Mouse (Mus musculus): ENCODE measurements around the gene Gm20695. TPM values are rescaled to one million over a fixed set of nuclear protein-coding genes. Genes with fewer than 3 reads are reported as not detected.

Gene Gm20695
- polyA plus RNA-seq, 1 experiment from 2014 or later: 3.9 TPM

- H3K27me3 ChIP-seq (ENCODE audit: insufficient read depth, low read length): no peaks in the 10 kb centered on the region
- no peak for ATAC-seq
- TF ChIP-seq EP300 (IDR thresholded peaks at IDR 0.05; ENCODE audit: low read depth): no peak
- no peak for TF ChIP-seq CTCF (IDR thresholded peaks at IDR 0.05; ENCODE audit: low read depth)
- H3K4me1 ChIP-seq (ENCODE audit: insufficient read depth): no peaks in the 10 kb centered on the region
- H3K9me3 ChIP-seq (ENCODE audit: low read length): no peaks in the 10 kb centered on the region
- no peak overlapping the region for H3K27ac ChIP-seq (ENCODE audit: low read depth)
- H3K36me3 ChIP-seq (replicated peaks; ENCODE audit: insufficient read depth, low read length): no peaks in the 10 kb centered on the region
- WGBS (ENCODE audit: insufficient replicate concordance): 71% methylated on average over 10 of the region's 10 CpGs
- H3K4me2 ChIP-seq (ENCODE audit: low read depth, low read length): no peak overlapping the region
- no peak overlapping the region for H3K4me3 ChIP-seq (ENCODE audit: low read depth, low read length)
- DNase-seq: no peak
- H3K9ac ChIP-seq (replicated peaks): no peak overlapping the region
Measured at GRCm38 (mm10) chr16:3964990-3965389, 80.5 kb downstream of the Gm20695 start.

- H3K4me3 ChIP-seq (ENCODE audit: low read depth, low read length): no peak overlapping the region
- DNase-seq (no peak), ATAC-seq (peak; percentile 59)
- no peak for TF ChIP-seq CTCF (IDR thresholded peaks at IDR 0.05; ENCODE audit: low read depth)
- H3K9me3 ChIP-seq (ENCODE audit: low read length): no peaks in the 10 kb centered on the region
- no peak overlapping the region for H3K4me2 ChIP-seq (ENCODE audit: low read depth, low read length)
- H3K9ac ChIP-seq (replicated peaks): no peak overlapping the region
- no peaks in the 10 kb centered on the region for H3K4me1 ChIP-seq (ENCODE audit: insufficient read depth)
- no peaks in the 10 kb centered on the region for H3K27me3 ChIP-seq (ENCODE audit: insufficient read depth, low read length)
- WGBS (ENCODE audit: insufficient replicate concordance): 79% methylated on average over 3 of the region's 3 CpGs
- no peaks in the 10 kb centered on the region for H3K36me3 ChIP-seq (replicated peaks; ENCODE audit: insufficient read depth, low read length)
- H3K27ac ChIP-seq (ENCODE audit: low read depth): no peak overlapping the region
Measured at GRCm38 (mm10) chr16:3965534-3965933, 81.1 kb downstream of the Gm20695 start.

Small RNAs within 50 kb of the gene (microRNA-seq; reads per million reads assigned to microRNA genes)
- gene Gm23493: not detected

Other genes starting within 250 kb of the Gm20695 start
- gene Mefv, start 166.6 kb upstream of the Gm20695 start, polyA plus RNA-seq (2015; fragmentation: Nextera tagmentation; extraction: Ambion mirVana): 0.58 and 0.75 TPM in 2 replicates
- gene Zfp263, start 140.6 kb upstream of the Gm20695 start, polyA plus RNA-seq (2015; fragmentation: Nextera tagmentation; extraction: Ambion mirVana): 9.7 and 10.7 TPM in 2 replicates
- not detected in 2 replicates for gene Olfr15, start 53.8 kb upstream of the Gm20695 start, polyA plus RNA-seq (2015; fragmentation: Nextera tagmentation; extraction: Ambion mirVana)
- 0.57 and 0.70 TPM in 2 replicates for gene Zfp174, start 37.4 kb upstream of the Gm20695 start, polyA plus RNA-seq (2015; fragmentation: Nextera tagmentation; extraction: Ambion mirVana)
- gene Naa60, start 12.3 kb upstream of the Gm20695 start, polyA plus RNA-seq (2015; fragmentation: Nextera tagmentation; extraction: Ambion mirVana): 33.2 and 33.9 TPM in 2 replicates
- 1.8 and 2.7 TPM in 2 replicates for gene Zfp597, start 87 bp upstream of the Gm20695 start, polyA plus RNA-seq (2015; fragmentation: Nextera tagmentation; extraction: Ambion mirVana)
- gene 1700037C18Rik, start 24.0 kb downstream of the Gm20695 start, polyA plus RNA-seq (2015; fragmentation: Nextera tagmentation; extraction: Ambion mirVana): 1.9 and 2.4 TPM in 2 replicates
- 6.6 and 6.9 TPM in 2 replicates for gene Cluap1, start 24.2 kb downstream of the Gm20695 start, polyA plus RNA-seq (2015; fragmentation: Nextera tagmentation; extraction: Ambion mirVana)
- 0.29 and 0.31 TPM in 2 replicates for gene Nlrc3, start 92.0 kb downstream of the Gm20695 start, polyA plus RNA-seq (2015; fragmentation: Nextera tagmentation; extraction: Ambion mirVana)
- gene Slx4, start 119.1 kb downstream of the Gm20695 start, polyA plus RNA-seq (2015; fragmentation: Nextera tagmentation; extraction: Ambion mirVana): 2.5 and 2.9 TPM in 2 replicates
- 0.18 and 0.43 TPM in 2 replicates for gene Dnase1, start 152.3 kb downstream of the Gm20695 start, polyA plus RNA-seq (2015; fragmentation: Nextera tagmentation; extraction: Ambion mirVana)
- gene Trap1, start 193.2 kb downstream of the Gm20695 start, polyA plus RNA-seq (2015; fragmentation: Nextera tagmentation; extraction: Ambion mirVana): 55.3 and 61.2 TPM in 2 replicates